Mouse (Mus musculus): ENCODE measurements at regions not wholly inside any gene's neighbourhood (a gene's known extent, or its start where the extent isn't known, plus 50 kb on each side); places are given as distances from the start of the nearest gene placed in this dataset.

- 58% methylated on average over 3 of the region's 3 CpGs for WGBS
- Histone ChIP-seq H3K9me3 (replicated peaks; ENCODE audit: control insufficient read depth, low read length) (no peaks in the 10 kb centered on the region), H3K9ac (ENCODE audit: low read length) (no peak overlapping the region), H3K4me1 (ENCODE audit: control insufficient read depth, insufficient read depth, low read length) (no peaks in the 10 kb centered on the region), H3K27ac (ENCODE audit: low read length) (no peak overlapping the region), H3K36me3 (ENCODE audit: control insufficient read depth, insufficient read depth) (no peaks in the 10 kb centered on the region), H3K27me3 (ENCODE audit: control insufficient read depth, insufficient read depth, low read length) (no peaks in the 10 kb centered on the region), H3K4me2 (ENCODE audit: low read depth, low read length) (no peak overlapping the region), H3K4me3 (ENCODE audit: low read length) (no peak overlapping the region)
- ATAC-seq (replicated peaks; ENCODE audit: extremely low read depth, insufficient read depth, low FRiP score) = no peak
Observed at GRCm38 (mm10) chr12:69101965-69102364, 57.0 kb downstream of the Rps29 start.

DNA sequence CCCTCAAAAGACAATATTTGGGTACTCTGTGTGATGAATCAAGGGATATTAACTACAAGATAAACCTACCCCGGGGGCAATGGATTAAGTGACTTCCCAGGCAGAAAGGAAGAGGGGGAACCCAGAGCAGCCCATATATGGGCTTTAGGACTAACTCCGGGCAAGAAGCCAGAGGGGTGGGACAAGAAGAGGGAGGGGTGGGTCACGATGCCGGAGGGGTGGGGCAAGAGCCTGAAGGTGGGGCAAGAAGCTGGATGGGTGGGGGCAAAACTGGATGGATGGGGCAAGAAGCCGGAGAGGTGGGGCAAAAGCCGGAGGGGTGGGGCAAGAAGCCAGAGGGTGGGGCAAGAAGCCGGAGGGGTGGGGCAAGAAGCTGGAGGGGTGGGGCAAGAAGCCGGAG is 64.1 kb downstream of the Rps29 start:
- no peaks in the 10 kb centered on the region for H3K27me3 ChIP-seq (ENCODE audit: control insufficient read depth, insufficient read depth, low read length)
- no peak overlapping the region for H3K4me2 ChIP-seq (ENCODE audit: low read depth, low read length)
- no peak overlapping the region for H3K9ac ChIP-seq (ENCODE audit: low read length)
- H3K36me3 ChIP-seq (ENCODE audit: control insufficient read depth, insufficient read depth) = no peaks in the 10 kb centered on the region
- H3K27ac ChIP-seq (ENCODE audit: low read length) = no peak overlapping the region
- 76% methylated on average over 8 of the region's 8 CpGs for WGBS
- H3K4me1 ChIP-seq (ENCODE audit: control insufficient read depth, insufficient read depth, low read length) = no peaks in the 10 kb centered on the region
- no peak for ATAC-seq (replicated peaks; ENCODE audit: extremely low read depth, insufficient read depth, low FRiP score)
- no peaks in the 10 kb centered on the region for H3K9me3 ChIP-seq (replicated peaks; ENCODE audit: control insufficient read depth, low read length)
- no peak overlapping the region for H3K4me3 ChIP-seq (ENCODE audit: low read length)

GRCm38 (mm10) chr12:69093073-69093797 is 65.8 kb downstream of the Rps29 start:
- no peaks in the 10 kb centered on the region for H3K4me1 ChIP-seq (ENCODE audit: control insufficient read depth, insufficient read depth, low read length)
- ATAC-seq (replicated peaks; ENCODE audit: extremely low read depth, insufficient read depth, low FRiP score) = no peak
- WGBS = 64% methylated on average over 13 of the region's 13 CpGs
- no peak overlapping the region for H3K4me3 ChIP-seq (ENCODE audit: low read length)
- no peaks in the 10 kb centered on the region for H3K9me3 ChIP-seq (replicated peaks; ENCODE audit: control insufficient read depth, low read length)
- no peaks in the 10 kb centered on the region for H3K36me3 ChIP-seq (ENCODE audit: control insufficient read depth, insufficient read depth)
- H3K4me2 ChIP-seq (ENCODE audit: low read depth, low read length) = no peak overlapping the region
- H3K27me3 ChIP-seq (ENCODE audit: control insufficient read depth, insufficient read depth, low read length) = no peaks in the 10 kb centered on the region
- H3K27ac ChIP-seq (ENCODE audit: low read length) = no peak overlapping the region
- H3K9ac ChIP-seq (ENCODE audit: low read length) = no peak overlapping the region

GRCm38 (mm10) chr12:69087928-69088609 is 70.9 kb downstream of the Rps29 start:
- H3K27me3 ChIP-seq (ENCODE audit: control insufficient read depth, insufficient read depth, low read length) = no peaks in the 10 kb centered on the region
- 63% methylated on average over 9 of the region's 9 CpGs for WGBS
- H3K9ac ChIP-seq (ENCODE audit: low read length) = no peak overlapping the region
- H3K4me3 ChIP-seq (ENCODE audit: low read length) = no peak overlapping the region
- H3K36me3 ChIP-seq (ENCODE audit: control insufficient read depth, insufficient read depth) = no peaks in the 10 kb centered on the region
- H3K9me3 ChIP-seq (replicated peaks; ENCODE audit: control insufficient read depth, low read length) = no peaks in the 10 kb centered on the region
- no peaks in the 10 kb centered on the region for H3K4me1 ChIP-seq (ENCODE audit: control insufficient read depth, insufficient read depth, low read length)
- H3K4me2 ChIP-seq (ENCODE audit: low read depth, low read length) = 0 out of 2 replicates have a peak overlapping the region, but pooled peaks have one; percentile 1
- ATAC-seq (replicated peaks; ENCODE audit: extremely low read depth, insufficient read depth, low FRiP score) = no peak
- no peak overlapping the region for H3K27ac ChIP-seq (ENCODE audit: low read length)

DNA sequence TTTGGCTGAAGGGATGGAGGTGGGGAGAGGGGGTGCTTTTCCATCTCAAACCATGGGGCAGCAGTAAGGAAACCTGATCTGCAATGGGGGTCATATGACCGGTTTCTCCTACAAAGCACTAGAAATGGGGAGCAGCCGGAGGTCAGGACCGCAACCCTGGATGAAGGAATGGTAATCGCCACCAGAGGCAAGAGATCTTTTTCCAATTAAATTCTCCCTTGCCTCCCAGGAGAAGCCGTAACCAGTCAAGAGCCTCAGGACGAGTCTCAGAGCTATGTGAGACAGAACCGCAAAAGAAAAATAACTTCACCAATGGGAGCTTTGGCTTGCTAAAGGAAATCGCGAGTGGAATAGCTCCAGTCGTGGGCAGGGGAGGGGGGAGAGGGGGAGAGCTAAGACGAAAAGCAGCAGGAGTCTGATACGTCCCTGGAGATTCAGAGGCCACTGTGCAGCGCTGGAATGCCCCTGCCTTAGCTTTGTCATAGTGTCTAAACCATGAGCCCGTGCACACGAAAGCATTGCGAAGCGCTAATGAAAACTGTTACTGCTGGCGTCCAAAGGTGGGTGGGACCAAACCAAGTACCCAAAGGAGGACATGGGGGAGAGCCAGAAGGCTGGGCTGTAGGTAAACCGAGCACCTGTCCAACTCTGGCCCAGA is 73.3 kb downstream of the Rps29 start:
- H3K27ac ChIP-seq (ENCODE audit: low read length) = no peak overlapping the region
- ATAC-seq (replicated peaks; ENCODE audit: extremely low read depth, insufficient read depth, low FRiP score) = no peak
- H3K9ac ChIP-seq (ENCODE audit: low read length) = no peak overlapping the region
- no peaks in the 10 kb centered on the region for H3K27me3 ChIP-seq (ENCODE audit: control insufficient read depth, insufficient read depth, low read length)
- H3K4me3 ChIP-seq (ENCODE audit: low read length) = no peak overlapping the region
- H3K9me3 ChIP-seq (replicated peaks; ENCODE audit: control insufficient read depth, low read length) = no peaks in the 10 kb centered on the region
- WGBS = 31% methylated on average over 19 of the region's 19 CpGs
- H3K4me1 ChIP-seq (ENCODE audit: control insufficient read depth, insufficient read depth, low read length) = no peaks in the 10 kb centered on the region
- no peaks in the 10 kb centered on the region for H3K36me3 ChIP-seq (ENCODE audit: control insufficient read depth, insufficient read depth)
- H3K4me2 ChIP-seq (ENCODE audit: low read depth, low read length) = peak overlapping the region; percentile 36; the same call in 1 of the 2 replicates

DNA sequence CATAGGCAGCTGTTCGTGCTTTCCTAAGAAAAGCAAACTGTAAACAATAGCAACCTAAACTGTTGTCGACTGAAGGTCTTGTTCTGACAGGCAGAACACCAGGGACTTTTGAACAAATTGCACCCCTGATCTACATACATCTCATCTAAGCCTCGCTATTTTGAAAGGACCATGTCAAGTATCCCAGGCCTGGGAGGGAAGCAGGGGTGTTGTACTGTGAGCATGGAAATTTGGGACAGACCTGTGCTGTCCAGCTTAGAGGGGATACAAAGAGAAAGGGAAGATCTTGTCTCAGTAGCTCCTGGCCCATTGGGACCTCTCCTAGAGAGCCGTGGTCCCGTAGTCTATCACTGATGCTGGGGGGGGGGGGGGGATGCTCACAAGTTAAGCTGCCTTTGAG is 74.3 kb downstream of the Rps29 start:
- no peak overlapping the region for H3K4me2 ChIP-seq (ENCODE audit: low read depth, low read length)
- H3K9ac ChIP-seq (ENCODE audit: low read length) = no peak overlapping the region
- H3K36me3 ChIP-seq (ENCODE audit: control insufficient read depth, insufficient read depth) = no peaks in the 10 kb centered on the region
- no peak overlapping the region for H3K27ac ChIP-seq (ENCODE audit: low read length)
- H3K4me1 ChIP-seq (ENCODE audit: control insufficient read depth, insufficient read depth, low read length) = no peaks in the 10 kb centered on the region
- no peak for ATAC-seq (replicated peaks; ENCODE audit: extremely low read depth, insufficient read depth, low FRiP score)
- no peaks in the 10 kb centered on the region for H3K9me3 ChIP-seq (replicated peaks; ENCODE audit: control insufficient read depth, low read length)
- 72% methylated on average over 5 of the region's 5 CpGs for WGBS
- no peaks in the 10 kb centered on the region for H3K27me3 ChIP-seq (ENCODE audit: control insufficient read depth, insufficient read depth, low read length)
- H3K4me3 ChIP-seq (ENCODE audit: low read length) = no peak overlapping the region

- no peaks in the 10 kb centered on the region for H3K36me3 ChIP-seq (ENCODE audit: control insufficient read depth, insufficient read depth)
- 55% methylated on average over 6 of the region's 6 CpGs for WGBS
Observed at GRCm38 (mm10) chr12:69082051-69082450, 76.9 kb downstream of the Rps29 start.

GRCm38 (mm10) chr12:69039553-69039952 is 119.4 kb downstream of the Rps29 start:
- 52% methylated on average over 4 of the region's 4 CpGs for WGBS
- no peak overlapping the region for H3K4me2 ChIP-seq (ENCODE audit: low read depth, low read length)
- no peak overlapping the region for H3K9ac ChIP-seq (ENCODE audit: low read length)
- H3K4me3 ChIP-seq (ENCODE audit: low read length) = no peak overlapping the region
- H3K27me3 ChIP-seq (ENCODE audit: control insufficient read depth, insufficient read depth, low read length) = no peaks in the 10 kb centered on the region
- ATAC-seq (replicated peaks; ENCODE audit: extremely low read depth, insufficient read depth, low FRiP score) = no peak
- H3K9me3 ChIP-seq (replicated peaks; ENCODE audit: control insufficient read depth, low read length) = no peaks in the 10 kb centered on the region
- H3K4me1 ChIP-seq (ENCODE audit: control insufficient read depth, insufficient read depth, low read length) = no peaks in the 10 kb centered on the region
- no peak overlapping the region for H3K27ac ChIP-seq (ENCODE audit: low read length)
- H3K36me3 ChIP-seq (ENCODE audit: control insufficient read depth, insufficient read depth) = no peaks in the 10 kb centered on the region

More at GRCm38 (mm10) chr12:69082051-69082450, 76.9 kb downstream of the Rps29 start:
- Histone ChIP-seq H3K9ac (ENCODE audit: low read length) (no peak overlapping the region), H3K9me3 (replicated peaks; ENCODE audit: control insufficient read depth, low read length) (no peaks in the 10 kb centered on the region), H3K4me3 (ENCODE audit: low read length) (no peak overlapping the region), H3K4me2 (ENCODE audit: low read depth, low read length) (no peak overlapping the region), H3K27ac (ENCODE audit: low read length) (no peak overlapping the region), H3K27me3 (ENCODE audit: control insufficient read depth, insufficient read depth, low read length) (no peaks in the 10 kb centered on the region), H3K4me1 (ENCODE audit: control insufficient read depth, insufficient read depth, low read length) (no peaks in the 10 kb centered on the region)
- no peak for ATAC-seq (replicated peaks; ENCODE audit: extremely low read depth, insufficient read depth, low FRiP score)

- Histone ChIP-seq H3K27ac (ENCODE audit: low read length) (no peak overlapping the region), H3K27me3 (ENCODE audit: control insufficient read depth, insufficient read depth, low read length) (no peaks in the 10 kb centered on the region), H3K4me1 (ENCODE audit: control insufficient read depth, insufficient read depth, low read length) (no peaks in the 10 kb centered on the region), H3K36me3 (ENCODE audit: control insufficient read depth, insufficient read depth) (no peaks in the 10 kb centered on the region), H3K4me2 (ENCODE audit: low read depth, low read length) (peak overlapping the region; percentile 51; the same call in 1 of the 2 replicates), H3K9ac (ENCODE audit: low read length) (no peak overlapping the region), H3K4me3 (ENCODE audit: low read length) (no peak overlapping the region), H3K9me3 (replicated peaks; ENCODE audit: control insufficient read depth, low read length) (no peaks in the 10 kb centered on the region)
- ATAC-seq (replicated peaks; ENCODE audit: extremely low read depth, insufficient read depth, low FRiP score) = no peak
- 38% methylated on average over 17 of the region's 17 CpGs for WGBS
Observed at GRCm38 (mm10) chr12:69023594-69023993, 135.4 kb downstream of the Rps29 start.
